Mouse (Mus musculus) cerebellum, adult 11 months (tissue): ENCODE data around the gene Snupn.
"Not testable (repeated sequence)": the region's sequence is repeated elsewhere in the genome, so short reads cannot be mapped to it uniquely, and the experiment has no call there.

Source experiments
- DNase-seq: peaks from one replicate; pipeline ENCODE4 v3.0.0; 2022

Gene Snupn

GRCm38 (mm10) chr9:56936861-56937222 is 13.8 kb upstream of the Snupn start:
- no peak for DNase-seq

GRCm38 (mm10) chr9:56937223-56938160 is 13.2 kb upstream of the Snupn start, which contains the start of gene Imp3:
Imp3 (plus strand) TSS chr9:56937475.
- DNase-seq: peak; percentile 84

- no peak for DNase-seq
These were observed 12.3 kb upstream of the Snupn start for GRCm38 (mm10) chr9:56938374-56938773.

DNA sequence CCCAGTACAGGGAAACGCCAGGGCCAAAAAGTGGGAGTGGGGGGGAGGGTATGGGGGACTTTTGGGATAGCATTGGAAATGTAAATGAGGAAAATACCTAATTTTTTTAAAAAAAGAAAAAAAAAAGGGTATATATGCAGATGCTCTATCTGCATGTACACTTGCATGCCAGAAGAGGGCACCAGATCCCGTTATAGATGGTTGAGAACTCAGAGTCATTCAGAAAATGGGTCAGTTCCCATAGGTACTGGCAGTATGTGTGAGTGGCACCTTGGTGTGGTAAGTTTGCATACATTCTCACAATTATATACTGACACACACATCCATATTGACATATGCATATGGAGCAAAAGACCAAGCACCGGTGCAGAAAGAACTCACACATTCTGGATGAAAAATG is 3.2 kb upstream of the Snupn start:
- DNase-seq: peak; percentile 25

- DNase-seq: not testable (repeated sequence)
These were observed 2.0 kb upstream of the Snupn start for GRCm38 (mm10) chr9:56948699-56949098.

DNA sequence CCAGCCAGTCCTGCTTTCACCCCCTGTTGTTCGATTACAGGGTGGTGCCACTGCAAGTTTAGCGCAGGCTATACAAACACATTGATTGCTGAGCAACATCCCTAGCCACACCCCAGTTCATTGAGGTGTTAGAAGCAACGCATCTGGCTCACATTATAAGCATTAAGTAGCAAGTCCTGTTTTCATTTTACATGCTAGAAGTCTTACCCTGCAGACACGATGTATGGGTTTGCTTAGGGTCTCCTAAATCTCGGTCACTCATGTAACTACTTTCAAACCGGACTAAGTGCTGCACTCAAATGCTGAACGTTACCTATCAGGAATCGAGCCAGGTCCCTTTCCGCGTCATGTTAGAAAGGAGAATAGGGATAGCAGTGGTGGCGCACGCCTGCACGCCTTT is 911 bp upstream of the Snupn start:
- DNase-seq: peak; percentile 16

- DNase-seq: no peak
These were observed 2.9 kb downstream of the Snupn start for GRCm38 (mm10) chr9:56953562-56953961.

GRCm38 (mm10) chr9:56956966-56957675 is 6.4 kb downstream of the Snupn start:
- DNase-seq: no peak

DNA sequence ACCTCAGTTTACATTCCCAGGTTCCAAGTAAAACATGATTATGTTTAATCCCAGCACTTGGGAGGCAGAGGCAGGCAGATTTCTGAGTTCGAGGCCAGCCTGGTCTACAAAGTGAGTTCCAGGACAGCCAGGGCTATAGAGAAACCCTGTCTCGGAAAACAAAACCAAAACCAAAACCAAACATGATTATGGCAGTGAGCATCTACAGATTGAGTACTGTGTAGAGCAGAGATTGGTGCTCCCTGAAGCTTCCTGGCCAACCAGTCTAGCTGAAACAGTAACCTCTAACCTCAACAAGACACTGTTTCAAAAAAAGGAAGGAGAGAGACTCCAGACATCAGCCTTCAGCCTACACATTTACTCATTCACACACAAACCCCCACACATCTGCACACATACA is 8.0 kb downstream of the Snupn start:
- no peak for DNase-seq

DNA sequence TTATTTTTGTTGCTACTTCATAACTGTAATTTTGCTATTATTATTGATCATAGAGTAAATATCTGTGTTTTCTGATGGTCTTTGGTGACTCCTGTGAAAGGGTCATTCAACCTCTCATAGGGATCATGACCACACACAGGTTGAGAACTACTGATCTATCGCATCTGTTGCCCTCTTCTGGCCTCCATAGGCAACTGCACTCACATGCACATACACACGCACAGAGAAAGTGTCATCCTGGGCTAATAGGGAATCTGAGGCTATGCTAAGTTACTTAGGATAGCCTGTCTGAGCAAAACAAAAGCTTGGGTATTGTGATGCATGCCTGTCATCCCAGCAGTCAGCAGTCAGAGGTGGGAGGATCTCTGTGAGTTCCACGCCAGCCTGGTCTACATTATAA is 10.9 kb downstream of the Snupn start:
- DNase-seq: no peak

DNA sequence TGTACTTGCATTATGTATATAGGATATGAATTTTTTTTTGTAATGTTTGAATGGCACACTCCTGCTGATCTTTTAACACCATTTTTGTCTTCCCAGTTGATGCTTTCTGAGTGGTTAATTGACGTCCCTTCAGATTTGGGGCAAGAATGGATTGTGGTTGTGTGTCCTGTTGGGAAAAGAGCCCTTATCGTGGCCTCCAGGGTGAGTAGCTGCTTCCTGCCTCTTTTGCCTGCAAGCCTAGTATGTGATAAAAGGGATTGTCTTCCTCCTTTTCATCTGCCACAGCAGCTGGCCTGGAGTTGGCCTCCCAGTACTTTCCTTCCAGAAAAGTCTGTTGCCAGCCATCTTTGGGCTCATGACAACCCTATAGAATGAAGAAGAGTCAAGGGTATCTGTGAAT is 19.5 kb downstream of the Snupn start:
- no peak for DNase-seq

DNA sequence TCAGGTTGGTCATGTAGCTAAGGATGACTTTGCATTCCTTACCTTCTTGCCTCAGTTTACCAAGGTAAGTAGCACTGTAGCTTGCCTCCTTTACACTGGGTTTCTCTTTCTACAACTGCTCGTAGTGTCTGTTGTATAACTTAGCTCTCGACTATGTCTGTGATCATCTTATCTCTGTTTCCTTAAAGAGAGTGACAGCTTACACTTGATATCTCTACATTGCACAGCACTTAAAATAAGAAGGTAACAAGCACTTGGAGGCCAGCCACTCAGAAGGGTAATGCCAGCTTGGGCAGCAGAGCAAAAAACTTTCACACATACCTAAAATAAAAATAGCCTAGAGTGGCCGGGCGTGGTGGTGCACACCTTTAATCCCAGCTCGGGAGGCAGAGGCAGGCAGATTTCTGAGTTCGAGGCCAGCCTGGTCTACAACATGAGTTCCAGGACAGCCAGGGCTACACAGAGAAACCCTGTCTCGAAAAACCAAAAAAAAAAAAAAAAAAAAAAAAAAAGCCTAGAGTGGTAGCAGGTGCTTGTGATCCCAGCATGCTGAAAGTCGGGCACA is 23.4 kb downstream of the Snupn start:
- no peak for DNase-seq

DNA sequence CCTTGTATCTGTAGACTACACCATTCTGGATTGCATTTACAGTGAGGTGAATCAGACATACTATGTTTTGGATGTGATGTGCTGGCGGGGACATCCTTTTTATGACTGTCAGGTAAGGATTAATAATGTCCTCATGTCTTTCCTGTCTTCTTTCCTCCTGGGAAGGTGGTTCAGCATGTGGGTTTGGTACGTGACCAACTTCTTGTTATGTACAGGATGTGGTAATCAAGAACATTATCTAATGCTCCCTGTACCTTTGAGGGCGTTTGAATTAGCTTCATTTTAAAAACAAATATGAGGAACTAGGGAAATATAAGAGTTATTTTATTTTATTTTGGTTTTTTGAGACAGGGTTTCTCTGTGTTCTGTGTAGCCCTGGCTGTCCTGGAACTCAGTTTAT is 24.5 kb downstream of the Snupn start:
- DNase-seq: no peak

DNA sequence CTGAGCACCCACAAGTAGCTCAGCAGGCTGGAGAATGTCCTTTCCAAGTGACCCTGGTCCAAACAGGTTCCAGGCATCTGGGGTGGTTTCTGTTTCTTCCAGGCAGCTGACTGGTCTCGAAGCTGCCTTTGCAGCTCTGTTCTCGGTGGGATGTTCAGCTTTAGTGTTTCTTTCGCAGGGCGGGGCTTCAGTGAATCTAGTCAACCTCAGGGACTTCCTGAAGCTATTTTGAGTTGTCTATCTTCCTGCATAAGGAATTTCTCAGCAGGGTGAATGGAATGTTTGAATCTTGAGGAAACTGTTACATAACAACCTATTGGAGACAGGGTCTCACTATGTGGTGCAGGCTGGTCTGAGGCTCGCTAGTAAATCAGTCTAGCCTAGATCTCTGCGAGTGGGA is 29.5 kb downstream of the Snupn start:
- DNase-seq: no peak

GRCm38 (mm10) chr9:56981502-56981901 is 30.8 kb downstream of the Snupn start:
- DNase-seq: no peak

DNA sequence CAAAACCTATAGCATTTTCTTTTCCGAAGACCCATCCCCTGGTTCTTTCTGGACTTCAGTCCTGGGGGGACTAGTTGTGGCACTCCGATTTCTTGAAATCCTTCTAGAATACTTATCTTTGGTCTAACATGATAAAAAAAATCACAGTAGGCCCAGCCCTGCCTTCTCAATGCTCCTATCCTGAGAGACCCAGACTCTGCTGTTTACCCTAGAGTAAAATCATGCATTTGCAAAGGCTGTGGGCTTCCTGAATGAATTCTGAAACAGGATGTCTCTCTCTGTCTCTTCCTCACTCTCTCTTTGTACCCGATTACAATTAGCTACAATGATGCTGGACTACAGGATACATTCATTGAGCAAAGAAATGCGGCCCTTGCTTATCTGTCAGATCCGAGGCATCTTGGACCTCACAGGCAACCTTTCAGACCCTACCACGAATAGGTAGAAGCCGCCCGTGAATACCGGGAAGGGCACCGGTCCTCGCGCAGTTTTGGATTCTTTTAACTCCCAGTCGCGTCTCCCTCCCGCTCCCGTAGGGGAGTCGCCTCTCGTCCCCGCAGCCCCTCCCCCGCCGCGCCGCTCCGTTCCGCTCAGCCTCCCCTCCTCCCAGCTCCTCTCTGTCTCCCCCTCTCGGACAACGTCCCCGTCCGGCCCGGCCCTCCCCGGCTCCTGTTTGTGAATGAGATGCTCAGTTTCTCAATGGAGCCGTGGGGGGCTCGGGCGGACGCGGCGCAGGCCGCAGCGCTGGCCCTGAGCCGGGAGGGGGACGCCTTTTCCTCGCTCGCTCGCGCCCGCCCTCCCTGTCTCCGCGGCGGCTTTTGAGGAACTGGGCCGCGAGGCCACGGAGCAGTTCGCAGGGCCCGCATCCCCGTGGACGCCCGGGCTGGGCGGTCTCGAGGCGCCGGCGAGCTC is 43.9 kb downstream of the Snupn start, which contains the start of gene Ptpn9:
Gene Ptpn9, plus strand, starts transcription at position 638 of the 912 bp plus-strand sequence.
- DNase-seq: peak; percentile 81

GRCm38 (mm10) chr9:56995198-56996027 is 44.7 kb downstream of the Snupn start:
- DNase-seq: peak; percentile 42

DNA sequence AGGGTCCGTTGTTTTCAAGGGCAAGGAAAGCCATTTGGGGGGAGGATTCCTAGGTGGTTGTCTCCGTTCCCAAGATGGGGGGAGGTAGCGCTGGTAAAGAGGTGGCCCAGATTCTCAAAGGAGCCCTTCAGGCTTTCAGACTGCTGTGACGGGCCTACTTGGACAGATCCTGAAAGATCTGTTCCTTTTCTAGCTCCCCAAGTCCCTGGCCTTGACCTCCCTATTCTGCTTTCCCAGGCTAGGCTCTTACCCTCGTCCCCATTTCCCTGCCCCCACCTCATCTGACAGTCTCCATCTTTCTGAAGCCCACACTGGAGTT is 45.3 kb downstream of the Snupn start:
- peak; percentile 19 for DNase-seq

DNA sequence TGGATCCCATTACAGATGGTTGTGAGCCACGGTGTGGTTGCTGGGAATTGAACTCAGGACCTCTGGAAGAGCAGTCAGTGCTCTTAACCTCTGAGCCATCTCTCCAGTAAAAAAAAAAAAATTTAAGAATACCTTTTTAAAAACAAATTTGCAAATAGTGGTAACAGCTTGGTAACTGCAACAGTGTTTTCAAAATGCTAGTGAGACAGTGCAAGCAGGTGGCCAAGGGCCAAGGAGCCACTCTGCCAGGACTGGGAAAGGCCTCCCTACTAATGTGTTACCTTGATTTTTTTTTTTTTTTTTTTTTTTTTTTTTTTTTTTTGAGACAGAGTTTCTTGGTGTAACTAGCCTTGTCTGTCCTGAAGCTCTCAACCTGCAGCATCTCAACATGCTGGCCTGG is 46.5 kb downstream of the Snupn start:
- DNase-seq: not testable (repeated sequence)

DNA sequence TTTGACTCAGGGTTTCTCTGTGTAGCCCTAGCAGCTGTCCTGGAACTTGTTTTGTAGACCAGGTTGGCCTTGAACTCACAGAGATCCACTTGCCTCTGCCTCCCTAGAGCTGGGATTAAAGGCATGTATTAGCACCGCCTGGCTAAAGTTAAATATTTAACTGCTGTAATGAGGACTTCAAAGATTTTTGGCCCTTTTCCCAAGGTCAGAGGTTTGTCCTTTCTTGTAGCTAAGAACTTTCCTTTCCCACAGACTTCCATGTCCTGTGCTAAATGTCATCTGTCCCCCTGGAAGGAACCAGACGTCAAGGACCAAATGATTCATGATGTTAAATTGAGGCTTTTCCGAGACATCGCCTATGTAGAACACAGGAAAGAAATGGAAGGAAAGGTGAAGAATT is 52.3 kb downstream of the Snupn start:
- no peak for DNase-seq

DNA sequence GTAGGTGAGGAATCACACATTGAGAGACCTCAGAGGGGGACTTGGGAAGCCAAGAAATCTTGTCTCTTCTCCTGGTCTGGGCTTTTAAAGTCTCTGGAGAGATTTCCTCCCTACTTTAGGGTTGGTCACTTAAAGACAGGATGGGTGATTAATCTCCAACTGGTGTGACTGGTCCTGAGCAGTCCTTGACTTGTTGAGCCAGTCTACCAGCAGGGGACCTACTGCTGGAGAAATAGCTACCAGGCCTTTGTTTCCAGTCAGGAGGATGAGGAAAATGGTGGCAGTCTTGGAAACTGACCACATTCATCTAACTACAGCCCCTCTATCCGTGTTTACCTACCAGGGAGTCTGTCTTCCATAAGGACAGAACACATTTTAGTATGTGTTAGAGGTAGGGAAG is 61.7 kb downstream of the Snupn start:
- DNase-seq: no peak

- no peak for DNase-seq
These were observed 62.2 kb downstream of the Snupn start for GRCm38 (mm10) chr9:57012895-57013294.
